Mouse (Mus musculus): ENCODE data around the gene Tbcc. TPM values are rescaled to one million over a fixed set of nuclear protein-coding genes. Genes with fewer than 3 reads are reported as not detected.

Tbcc gene
- polyA plus RNA-seq, 1 experiment from 2014 or later, result 42.2 TPM

GRCm38 (mm10) chr17:46860120-46860519 is 30.4 kb upstream of the Tbcc start:
- ATAC-seq (ENCODE audit: low FRiP score, low TSS enrichment), result no peak
- H3K27me3 ChIP-seq (ENCODE audit: control insufficient read depth, insufficient read depth, low read length), result no peaks in the 10 kb centered on the region
- no peaks in the 10 kb centered on the region for H3K4me1 ChIP-seq (replicated peaks; ENCODE audit: control insufficient read depth, insufficient read depth)
- H3K36me3 ChIP-seq (ENCODE audit: control insufficient read depth, insufficient read depth, low read length), result no peaks in the 10 kb centered on the region
- no peak overlapping the region for H3K4me3 ChIP-seq (ENCODE audit: low read depth, low read length)
- no peak overlapping the region for H3K9ac ChIP-seq (ENCODE audit: low read length)
- 93% methylated on average over 4 of the region's 4 CpGs for WGBS
- no peak for DNase-seq (ENCODE audit: low spot score)
- H3K9me3 ChIP-seq (ENCODE audit: control insufficient read depth, low read length), result no peaks in the 10 kb centered on the region
- no peak overlapping the region for H3K4me2 ChIP-seq (replicated peaks; ENCODE audit: low read depth)
- TF ChIP-seq CTCF (IDR thresholded peaks at IDR 0.05; ENCODE audit: low read depth) (no peak), EP300 (optimal IDR thresholded peaks at IDR 0.05) (no peak)
- H3K27ac ChIP-seq (replicated peaks), result no peak overlapping the region

GRCm38 (mm10) chr17:46864566-46865195 is 25.8 kb upstream of the Tbcc start:
- Histone ChIP-seq H3K9me3 (ENCODE audit: control insufficient read depth, low read length) (no peaks in the 10 kb centered on the region), H3K9ac (ENCODE audit: low read length) (no peak overlapping the region), H3K27ac (replicated peaks) (no peak overlapping the region), H3K4me1 (replicated peaks; ENCODE audit: control insufficient read depth, insufficient read depth) (no peaks in the 10 kb centered on the region), H3K27me3 (ENCODE audit: control insufficient read depth, insufficient read depth, low read length) (no peaks in the 10 kb centered on the region), H3K4me3 (ENCODE audit: low read depth, low read length) (no peak overlapping the region), H3K36me3 (ENCODE audit: control insufficient read depth, insufficient read depth, low read length) (no peaks in the 10 kb centered on the region), H3K4me2 (replicated peaks; ENCODE audit: low read depth) (no peak overlapping the region)
- 63% methylated on average over 7 of the region's 7 CpGs for WGBS
- TF ChIP-seq EP300 (optimal IDR thresholded peaks at IDR 0.05) (no peak), CTCF (IDR thresholded peaks at IDR 0.05; ENCODE audit: low read depth) (no peak)
- DNase-seq (ENCODE audit: low spot score) (no peak), ATAC-seq (ENCODE audit: low FRiP score, low TSS enrichment) (no peak)

GRCm38 (mm10) chr17:46866836-46867235 is 23.6 kb upstream of the Tbcc start:
- Histone ChIP-seq H3K4me2 (replicated peaks; ENCODE audit: low read depth) (no peak overlapping the region), H3K4me1 (replicated peaks; ENCODE audit: control insufficient read depth, insufficient read depth) (no peaks in the 10 kb centered on the region), H3K9ac (ENCODE audit: low read length) (no peak overlapping the region), H3K36me3 (ENCODE audit: control insufficient read depth, insufficient read depth, low read length) (no peaks in the 10 kb centered on the region), H3K27ac (replicated peaks) (no peak overlapping the region), H3K4me3 (ENCODE audit: low read depth, low read length) (no peak overlapping the region), H3K27me3 (ENCODE audit: control insufficient read depth, insufficient read depth, low read length) (no peaks in the 10 kb centered on the region), H3K9me3 (ENCODE audit: control insufficient read depth, low read length) (no peaks in the 10 kb centered on the region)
- DNase-seq (ENCODE audit: low spot score) (peak; percentile 45), ATAC-seq (ENCODE audit: low FRiP score, low TSS enrichment) (peak; percentile 85)
- WGBS, result 66% methylated on average over 12 of the region's 12 CpGs
- TF ChIP-seq CTCF (IDR thresholded peaks at IDR 0.05; ENCODE audit: low read depth) (no peak), EP300 (optimal IDR thresholded peaks at IDR 0.05) (no peak)

GRCm38 (mm10) chr17:46870204-46870798 is 20.2 kb upstream of the Tbcc start:
- Histone ChIP-seq H3K4me3 (ENCODE audit: low read depth, low read length) (no peak overlapping the region), H3K27me3 (ENCODE audit: control insufficient read depth, insufficient read depth, low read length) (no peaks in the 10 kb centered on the region), H3K4me1 (replicated peaks; ENCODE audit: control insufficient read depth, insufficient read depth) (no peaks in the 10 kb centered on the region), H3K4me2 (replicated peaks; ENCODE audit: low read depth) (no peak overlapping the region), H3K9ac (ENCODE audit: low read length) (no peak overlapping the region), H3K27ac (replicated peaks) (no peak overlapping the region), H3K36me3 (ENCODE audit: control insufficient read depth, insufficient read depth, low read length) (no peaks in the 10 kb centered on the region), H3K9me3 (ENCODE audit: control insufficient read depth, low read length) (no peaks in the 10 kb centered on the region)
- no peak for ATAC-seq (ENCODE audit: low FRiP score, low TSS enrichment)
- TF ChIP-seq EP300 (optimal IDR thresholded peaks at IDR 0.05) (no peak), CTCF (IDR thresholded peaks at IDR 0.05; ENCODE audit: low read depth) (no peak)
- DNase-seq (ENCODE audit: low spot score), result no peak
- 93% methylated on average over 5 of the region's 5 CpGs for WGBS

GRCm38 (mm10) chr17:46870913-46871312 is 19.6 kb upstream of the Tbcc start:
- Histone ChIP-seq H3K4me1 (replicated peaks; ENCODE audit: control insufficient read depth, insufficient read depth) (no peaks in the 10 kb centered on the region), H3K4me2 (replicated peaks; ENCODE audit: low read depth) (no peak overlapping the region), H3K9ac (ENCODE audit: low read length) (no peak overlapping the region), H3K27me3 (ENCODE audit: control insufficient read depth, insufficient read depth, low read length) (no peaks in the 10 kb centered on the region), H3K9me3 (ENCODE audit: control insufficient read depth, low read length) (no peaks in the 10 kb centered on the region), H3K36me3 (ENCODE audit: control insufficient read depth, insufficient read depth, low read length) (no peaks in the 10 kb centered on the region), H3K4me3 (ENCODE audit: low read depth, low read length) (no peak overlapping the region), H3K27ac (replicated peaks) (no peak overlapping the region)
- TF ChIP-seq EP300 (optimal IDR thresholded peaks at IDR 0.05), result no peak
- TF ChIP-seq CTCF (IDR thresholded peaks at IDR 0.05; ENCODE audit: low read depth), result no peak
- 41% methylated on average over 1 of the region's 1 CpGs for WGBS
- ATAC-seq (ENCODE audit: low FRiP score, low TSS enrichment), result no peak
- DNase-seq (ENCODE audit: low spot score), result no peak

- ATAC-seq (ENCODE audit: low FRiP score, low TSS enrichment) (no peak), DNase-seq (ENCODE audit: low spot score) (no peak)
- no peak for TF ChIP-seq CTCF (IDR thresholded peaks at IDR 0.05; ENCODE audit: low read depth)
- no peak for TF ChIP-seq EP300 (optimal IDR thresholded peaks at IDR 0.05)
- Histone ChIP-seq H3K4me3 (ENCODE audit: low read depth, low read length) (no peak overlapping the region), H3K9ac (ENCODE audit: low read length) (no peak overlapping the region), H3K36me3 (ENCODE audit: control insufficient read depth, insufficient read depth, low read length) (no peaks in the 10 kb centered on the region), H3K4me1 (replicated peaks; ENCODE audit: control insufficient read depth, insufficient read depth) (0 out of 2 replicates have a peak, but pooled peaks cover 2% of the 10 kb centered on the region), H3K27ac (replicated peaks) (no peak overlapping the region), H3K9me3 (ENCODE audit: control insufficient read depth, low read length) (no peaks in the 10 kb centered on the region), H3K4me2 (replicated peaks; ENCODE audit: low read depth) (no peak overlapping the region), H3K27me3 (ENCODE audit: control insufficient read depth, insufficient read depth, low read length) (no peaks in the 10 kb centered on the region)
- WGBS, result 79% methylated on average over 7 of the region's 7 CpGs
These were observed 17.7 kb upstream of the Tbcc start for GRCm38 (mm10) chr17:46872806-46873205.

All from stomach, postnatal 0 days (tissue).